18 mouse cellular contexts compared by ENCODE assay signal in genomic region chr19:8605241-8605558, GRCm38 (mm10). TPM values are rescaled to one million over a fixed set of nuclear protein-coding genes. Genes with fewer than 3 reads are reported as not detected.
DNase-seq lines count a peak whose midpoint lies in the region; ATAC-seq lines count a peak whose summit lies in the region.
"Had no signal": no experiment of that assay in that cellular context is flagged by ENCODE, and none has a peak within 500 bp of the region (broad histone marks: within the 10 kb centered on the region; RNA-seq: fewer than 3 reads in every experiment).

No protein-coding gene starts in this region.

- 0 out of 2 replicates have a peak overlapping the region, but pooled peaks have one; percentile 23 for H3K27ac ChIP-seq in kidney, embryonic 15.5 days
- no peak overlapping the region for H3K27ac ChIP-seq in liver, embryonic 11.5 days (ENCODE audit: low read depth, low read length)
- H3K27ac ChIP-seq: forebrain, embryonic 13.5 days; gastrocnemius, adult 2 months; heart, embryonic 13.5 days; lung, embryonic 15.5 days had no signal

- H3K36me3 ChIP-seq in kidney, embryonic 15.5 days = no peaks in the 10 kb centered on the region
- H3K36me3 ChIP-seq in liver, embryonic 11.5 days (ENCODE audit: control insufficient read depth, insufficient read depth, low read length) = no peaks in the 10 kb centered on the region
- H3K36me3 ChIP-seq: heart, embryonic 13.5 days; lung, embryonic 15.5 days had no signal

- DNase-seq in spleen, postnatal 36 days (ENCODE audit: low spot score in 2 of 2) = peak; percentile 15 to 39
- no peak for DNase-seq in spleen, postnatal 14 days (ENCODE audit: low spot score in 2 of 2)
- DNase-seq in liver, embryonic 11.5 days (ENCODE audit: low spot score) = no peak
- no peak for DNase-seq in cerebellum, postnatal 36 days
- DNase-seq in gastrocnemius, postnatal 36 days = no peak
- no peak for DNase-seq in adrenal gland, postnatal 10 days
- DNase-seq: B cell, adult 2 months; gastrocnemius, adult 2 months; left cerebral cortex, postnatal 4 days; right cerebral cortex, postnatal 25 days; thymus, postnatal 25 days had no signal

- WGBS in kidney, embryonic 15.5 days = 82% methylated on average over 3 of the region's 3 CpGs
- WGBS in liver, embryonic 11.5 days = 55% methylated on average over 3 of the region's 3 CpGs

- ATAC-seq in kidney, embryonic 15.5 days (replicated peaks; ENCODE audit: low FRiP score) = peak; percentile 58
- ATAC-seq in liver, embryonic 11.5 days (replicated peaks; ENCODE audit: low FRiP score) = 0 out of 2 replicates have a peak, but pooled peaks have one; percentile 15
- ATAC-seq: forebrain, embryonic 13.5 days; inflammation-experienced regulatory T-cells, adult 6 months had no signal

- H3K4me1 ChIP-seq in kidney, embryonic 15.5 days = no peaks in the 10 kb centered on the region; the same call in 1 of the 2 replicates
- peaks cover 15% of the 10 kb centered on the region for H3K4me1 ChIP-seq in liver, embryonic 11.5 days (replicated peaks; ENCODE audit: control insufficient read depth, insufficient read depth, low read length)
- H3K4me1 ChIP-seq: forebrain, embryonic 13.5 days; lung, embryonic 15.5 days had no signal

- H3K4me2 ChIP-seq in kidney, embryonic 15.5 days = no peak overlapping the region
- H3K4me2 ChIP-seq in liver, embryonic 11.5 days = no peak overlapping the region
- H3K4me2 ChIP-seq: forebrain, embryonic 13.5 days; heart, embryonic 13.5 days; lung, embryonic 15.5 days had no signal

- H3K9ac ChIP-seq in kidney, embryonic 15.5 days = no peak overlapping the region
- H3K9ac ChIP-seq in liver, embryonic 11.5 days (ENCODE audit: low read depth, low read length) = no peak overlapping the region
- H3K9ac ChIP-seq: forebrain, embryonic 13.5 days; heart, embryonic 13.5 days; lung, embryonic 15.5 days had no signal

- H3K9me3 ChIP-seq in kidney, embryonic 15.5 days (replicated peaks) = no peaks in the 10 kb centered on the region
- no peaks in the 10 kb centered on the region for H3K9me3 ChIP-seq in liver, embryonic 11.5 days (ENCODE audit: control insufficient read depth, low read length)
- H3K9me3 ChIP-seq: forebrain, embryonic 13.5 days; heart, embryonic 13.5 days; lung, embryonic 15.5 days had no signal

- no peaks in the 10 kb centered on the region for H3K27me3 ChIP-seq in kidney, embryonic 15.5 days
- H3K27me3 ChIP-seq in liver, embryonic 11.5 days (replicated peaks; ENCODE audit: control insufficient read depth, insufficient read depth, low read length) = no peaks in the 10 kb centered on the region; the same call in 1 of the 2 replicates
- H3K27me3 ChIP-seq: forebrain, embryonic 13.5 days; lung, embryonic 15.5 days had no signal

- no peak overlapping the region for H3K4me3 ChIP-seq in kidney, embryonic 15.5 days (replicated peaks)
- H3K4me3 ChIP-seq in liver, embryonic 11.5 days (ENCODE audit: low read depth, low read length) = no peak overlapping the region
- H3K4me3 ChIP-seq: forebrain, embryonic 13.5 days; gastrocnemius, adult 2 months; heart, embryonic 13.5 days; lung, embryonic 15.5 days had no signal

- intact Hi-C loops in gastrocnemius, postnatal 36 days (cut with DNase I) = no loop called here

RNA-seq across cellular contexts. Expression of gene Slc22a6, which starts 12.6 kb away (rescaled TPM):
- 21.6 and 26.5 TPM in 2 replicates for polyA plus RNA-seq in kidney, embryonic 15.5 days (2015; fragmentation: Nextera tagmentation; extraction: Ambion mirVana)
- polyA plus RNA-seq in liver, embryonic 11.5 days (2014; fragmentation: Nextera tagmentation; extraction: Ambion mirVana) = not detected in 2 replicates
- not detected for total RNA-seq in gastrocnemius, postnatal 36 days (2021)
- total RNA-seq in adrenal gland, postnatal 10 days (2021) = not detected
- total RNA-seq: gastrocnemius, adult 2 months; hematopoietic stem cell, adult 5-6 weeks had no signal
- polyA plus RNA-seq: heart, embryonic 13.5 days; inflammation-experienced regulatory T-cells, adult 6 months; stomach, embryonic 14.5 days had no signal

RNA-seq across cellular contexts. Expression of gene Slc22a8, which starts 14.1 kb away (rescaled TPM):
- 6.8 and 8.3 TPM in 2 replicates for polyA plus RNA-seq in kidney, embryonic 15.5 days (2015; fragmentation: Nextera tagmentation; extraction: Ambion mirVana)
- 2.0 and 2.9 TPM in 2 replicates for polyA plus RNA-seq in liver, embryonic 11.5 days (2014; fragmentation: Nextera tagmentation; extraction: Ambion mirVana)
- not detected for total RNA-seq in gastrocnemius, postnatal 36 days (2021)
- 1 to 10 TPM in 1 of 2 experiments, under 1 TPM in 1; 0.58 to 1.4 TPM for total RNA-seq in adrenal gland, postnatal 10 days (2021)
- total RNA-seq: gastrocnemius, adult 2 months; hematopoietic stem cell, adult 5-6 weeks had no signal
- polyA plus RNA-seq: inflammation-experienced regulatory T-cells, adult 6 months; stomach, embryonic 14.5 days had no signal

RNA-seq across cellular contexts. Expression of gene Chrm1, which starts 58.4 kb away (rescaled TPM):
- 0.06 and 0.14 TPM in 2 replicates for polyA plus RNA-seq in kidney, embryonic 15.5 days (2015; fragmentation: Nextera tagmentation; extraction: Ambion mirVana)
- 0.12 TPM in 1 of 2 replicates, not detected in the other for polyA plus RNA-seq in liver, embryonic 11.5 days (2014; fragmentation: Nextera tagmentation; extraction: Ambion mirVana)
- not detected for total RNA-seq in gastrocnemius, postnatal 36 days (2021)
- total RNA-seq in adrenal gland, postnatal 10 days (2021) = 1 to 10 TPM; 2.1 to 2.5 TPM
- total RNA-seq: gastrocnemius, adult 2 months; hematopoietic stem cell, adult 5-6 weeks had no signal
- polyA plus RNA-seq: heart, embryonic 13.5 days; inflammation-experienced regulatory T-cells, adult 6 months had no signal

Comparison
In these comparisons a context has a peak if more than half of its experiments do, and no peak if none do; other contexts are left out.
1. DNase-seq: peak in spleen, postnatal 36 days (2 of 2); none in spleen, postnatal 14 days (0 of 2), liver, embryonic 11.5 days (single experiment), cerebellum, postnatal 36 days (0 of 2), gastrocnemius, postnatal 36 days (0 of 2) and adrenal gland, postnatal 10 days (single experiment).